Mouse (Mus musculus): ENCODE data around the gene Ksr2. TPM values are rescaled to one million over a fixed set of nuclear protein-coding genes. Genes with fewer than 3 reads are reported as not detected.

Gene Ksr2
- total RNA-seq, 2 experiments from 2014 or later, result 40.3 to 44.6 TPM

DNA sequence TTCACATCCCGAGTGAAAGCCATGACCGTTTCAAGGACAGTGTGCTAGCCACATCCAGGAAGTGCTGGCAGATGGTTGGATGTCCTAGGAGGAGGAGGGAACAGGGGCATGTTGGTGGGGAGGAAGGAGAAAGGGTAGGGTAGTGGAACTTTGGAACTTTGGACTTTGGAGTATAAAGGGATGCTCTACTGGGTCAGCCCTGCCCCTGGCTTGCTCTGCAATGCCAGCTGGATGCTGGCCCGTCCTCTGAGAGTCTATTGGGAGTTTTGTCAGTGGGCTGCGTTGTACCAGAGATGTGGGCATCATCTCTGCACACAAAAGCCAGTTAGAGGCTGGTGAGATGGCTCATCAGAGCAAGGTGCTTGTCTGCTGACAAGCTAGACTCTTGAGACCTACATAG is 107.4 kb downstream of the Ksr2 start:
- no peak overlapping the region for H3K4me3 ChIP-seq
- no peak for TF ChIP-seq CTCF (conservative IDR thresholded peaks at IDR 0.05)
- DNase-seq (ENCODE audit: low spot score in 2 of 2), result no peak
- H3K27ac ChIP-seq, result no peak overlapping the region

DNA sequence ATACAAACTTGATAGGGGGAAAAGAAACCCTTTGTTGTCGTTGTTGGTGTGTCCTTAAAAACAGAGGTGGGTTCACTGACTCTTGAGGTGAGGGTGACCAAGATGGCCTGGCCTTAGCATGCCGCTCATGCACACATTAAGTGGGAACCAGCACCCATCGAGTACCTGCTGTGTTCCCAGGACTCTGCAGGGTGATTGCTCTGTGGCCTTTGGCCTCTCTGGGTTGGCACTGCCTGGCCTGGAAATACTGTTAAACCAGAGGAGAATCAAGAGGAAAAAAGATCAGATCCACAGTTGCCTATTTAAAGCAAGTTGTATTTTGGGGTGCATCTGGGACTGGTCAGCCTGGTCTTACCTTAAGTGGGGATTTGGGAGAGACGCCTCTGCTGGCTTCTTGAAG is 107.9 kb downstream of the Ksr2 start:
- no peak for TF ChIP-seq CTCF (conservative IDR thresholded peaks at IDR 0.05)
- Histone ChIP-seq H3K27ac (no peak overlapping the region), H3K4me3 (no peak overlapping the region)
- no peak for DNase-seq (ENCODE audit: low spot score in 2 of 2)

GRCm38 (mm10) chr5:117522471-117522870 is 108.7 kb downstream of the Ksr2 start:
- no peak overlapping the region for H3K4me3 ChIP-seq
- TF ChIP-seq CTCF (conservative IDR thresholded peaks at IDR 0.05), result peak; percentile 62
- H3K27ac ChIP-seq, result no peak overlapping the region
- DNase-seq (ENCODE audit: low spot score in 2 of 2), result no peak

GRCm38 (mm10) chr5:117523010-117523409 is 109.2 kb downstream of the Ksr2 start:
- H3K27ac ChIP-seq, result no peak overlapping the region
- TF ChIP-seq CTCF (conservative IDR thresholded peaks at IDR 0.05), result no peak
- DNase-seq (ENCODE audit: low spot score in 2 of 2), result peak in 1 of 2 experiments; percentile 51
- H3K4me3 ChIP-seq, result no peak overlapping the region

DNA sequence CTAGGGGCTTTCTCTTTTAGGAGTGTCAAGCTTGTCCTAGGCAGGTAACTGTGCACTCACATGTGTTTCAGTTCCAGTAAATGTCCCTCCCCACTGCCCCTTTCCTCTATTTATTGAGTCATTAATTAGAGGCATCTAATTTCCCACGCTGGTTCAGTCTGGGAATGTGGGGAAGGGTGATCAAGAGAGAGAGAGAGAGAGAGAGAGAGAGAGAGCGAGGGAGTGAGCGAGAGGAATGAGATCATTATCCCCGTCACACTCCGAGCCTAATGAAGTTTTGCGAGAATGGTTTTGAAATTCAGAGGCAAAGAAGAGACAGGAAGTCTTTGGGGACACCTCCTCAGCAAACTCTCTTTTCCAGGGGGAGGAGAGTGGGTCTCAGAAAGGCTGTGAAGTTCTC is 117.2 kb downstream of the Ksr2 start:
- no peak for TF ChIP-seq CTCF (conservative IDR thresholded peaks at IDR 0.05)
- no peak overlapping the region for H3K27ac ChIP-seq
- DNase-seq (ENCODE audit: low spot score in 2 of 2), result no peak
- no peak overlapping the region for H3K4me3 ChIP-seq

- no peak for TF ChIP-seq CTCF (conservative IDR thresholded peaks at IDR 0.05)
- Histone ChIP-seq H3K4me3 (no peak overlapping the region), H3K27ac (no peak overlapping the region)
- no peak for DNase-seq (ENCODE audit: low spot score in 2 of 2)
These were observed 125.4 kb downstream of the Ksr2 start for GRCm38 (mm10) chr5:117539221-117539620.

DNA sequence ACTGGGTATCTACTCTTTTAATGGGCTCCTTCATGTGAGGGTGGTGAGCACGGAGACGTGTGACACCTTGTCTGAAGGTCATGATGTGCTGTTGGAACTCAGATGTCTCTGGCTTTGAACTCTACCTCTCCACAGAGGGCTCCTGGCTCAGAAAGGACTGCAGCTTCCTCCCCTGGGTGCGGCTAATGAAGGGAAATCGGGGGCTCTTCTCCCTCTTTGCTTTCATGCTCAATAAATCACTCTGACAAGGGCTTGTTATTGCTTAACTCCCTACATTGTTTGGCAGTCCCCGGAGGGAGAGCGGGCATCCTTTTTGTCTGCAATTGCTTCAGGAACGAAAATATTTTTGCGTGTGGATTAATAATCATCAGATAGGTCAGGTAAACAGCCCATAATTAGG is 127.9 kb downstream of the Ksr2 start:
- H3K4me3 ChIP-seq, result no peak overlapping the region
- TF ChIP-seq CTCF (conservative IDR thresholded peaks at IDR 0.05), result no peak
- DNase-seq (ENCODE audit: low spot score in 2 of 2), result no peak
- no peak overlapping the region for H3K27ac ChIP-seq

DNA sequence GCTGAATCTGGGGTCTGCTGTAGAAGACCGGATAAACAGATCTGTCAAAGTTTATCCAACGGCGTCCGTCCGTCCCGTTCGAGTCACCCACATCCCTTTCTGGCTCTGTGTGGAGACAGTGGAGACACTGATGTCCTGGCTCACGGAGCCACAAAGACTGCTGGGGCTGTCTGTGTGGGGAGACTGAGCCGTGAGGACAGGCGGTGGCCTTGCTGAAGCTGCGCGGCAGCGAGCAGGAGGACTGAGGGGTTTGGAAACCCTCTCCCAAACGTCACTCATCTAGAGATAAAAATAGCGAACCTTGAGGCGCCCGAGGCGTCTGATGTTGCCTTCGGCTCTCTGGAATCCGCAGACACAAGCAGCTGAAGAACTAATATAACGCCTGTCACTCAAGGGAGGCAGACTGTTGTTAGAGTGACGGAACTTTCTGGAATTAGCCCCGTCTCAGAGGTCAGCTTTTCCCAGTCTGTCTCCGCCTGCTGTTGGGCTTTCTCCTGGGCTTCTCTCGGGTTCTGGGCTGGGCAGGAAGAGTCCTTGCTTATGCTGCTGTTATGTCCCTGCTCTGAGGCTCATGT is 133.0 kb downstream of the Ksr2 start:
- Histone ChIP-seq H3K4me3 (no peak overlapping the region), H3K27ac (0 out of 2 replicates have a peak overlapping the region, but pooled peaks have one; percentile 23)
- no peak for DNase-seq (ENCODE audit: low spot score in 2 of 2)
- TF ChIP-seq CTCF (conservative IDR thresholded peaks at IDR 0.05), result no peak

- no peak overlapping the region for H3K4me3 ChIP-seq
- DNase-seq (ENCODE audit: low spot score in 2 of 2), result no peak
- H3K27ac ChIP-seq, result no peak overlapping the region
- no peak for TF ChIP-seq CTCF (conservative IDR thresholded peaks at IDR 0.05)
These were observed 137.2 kb downstream of the Ksr2 start for GRCm38 (mm10) chr5:117550992-117551391.

- DNase-seq (ENCODE audit: low spot score in 2 of 2), result no peak
- peak; percentile 44 for TF ChIP-seq CTCF (conservative IDR thresholded peaks at IDR 0.05)
- Histone ChIP-seq H3K27ac (no peak overlapping the region), H3K4me3 (no peak overlapping the region)
These were observed 138.3 kb downstream of the Ksr2 start for GRCm38 (mm10) chr5:117552096-117552495.

- DNase-seq (ENCODE audit: low spot score in 2 of 2), result no peak
- TF ChIP-seq CTCF (conservative IDR thresholded peaks at IDR 0.05), result no peak
- H3K4me3 ChIP-seq, result no peak overlapping the region
- no peak overlapping the region for H3K27ac ChIP-seq
These were observed 140.7 kb downstream of the Ksr2 start for GRCm38 (mm10) chr5:117554505-117554904.

- no peak for TF ChIP-seq CTCF (conservative IDR thresholded peaks at IDR 0.05)
- H3K27ac ChIP-seq, result no peak overlapping the region
- DNase-seq (ENCODE audit: low spot score in 2 of 2), result no peak
- H3K4me3 ChIP-seq, result no peak overlapping the region
These were observed 142.8 kb downstream of the Ksr2 start for GRCm38 (mm10) chr5:117556570-117556969.

DNA sequence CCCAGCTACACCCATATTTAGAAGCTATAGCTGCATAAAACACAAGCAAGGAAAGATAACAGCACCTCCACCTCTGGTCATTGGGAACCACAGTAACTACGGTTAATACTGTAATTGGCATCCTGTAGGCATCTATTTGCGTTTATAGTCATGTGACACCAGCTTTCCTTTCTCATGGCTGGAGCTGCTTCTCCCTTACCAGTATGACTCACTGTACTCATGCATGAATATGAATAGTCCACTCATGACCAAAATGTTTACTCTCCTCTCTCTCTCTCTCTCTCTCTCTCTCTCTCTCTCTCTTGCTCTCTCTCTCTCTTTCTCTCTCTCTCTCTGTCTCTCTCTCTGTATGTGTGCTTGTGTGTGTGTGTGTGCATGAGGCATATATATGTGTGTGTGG is 147.3 kb downstream of the Ksr2 start:
- Histone ChIP-seq H3K4me3 (no peak overlapping the region), H3K27ac (no peak overlapping the region)
- DNase-seq (ENCODE audit: low spot score in 2 of 2), result no peak
- TF ChIP-seq CTCF (conservative IDR thresholded peaks at IDR 0.05), result no peak

DNA sequence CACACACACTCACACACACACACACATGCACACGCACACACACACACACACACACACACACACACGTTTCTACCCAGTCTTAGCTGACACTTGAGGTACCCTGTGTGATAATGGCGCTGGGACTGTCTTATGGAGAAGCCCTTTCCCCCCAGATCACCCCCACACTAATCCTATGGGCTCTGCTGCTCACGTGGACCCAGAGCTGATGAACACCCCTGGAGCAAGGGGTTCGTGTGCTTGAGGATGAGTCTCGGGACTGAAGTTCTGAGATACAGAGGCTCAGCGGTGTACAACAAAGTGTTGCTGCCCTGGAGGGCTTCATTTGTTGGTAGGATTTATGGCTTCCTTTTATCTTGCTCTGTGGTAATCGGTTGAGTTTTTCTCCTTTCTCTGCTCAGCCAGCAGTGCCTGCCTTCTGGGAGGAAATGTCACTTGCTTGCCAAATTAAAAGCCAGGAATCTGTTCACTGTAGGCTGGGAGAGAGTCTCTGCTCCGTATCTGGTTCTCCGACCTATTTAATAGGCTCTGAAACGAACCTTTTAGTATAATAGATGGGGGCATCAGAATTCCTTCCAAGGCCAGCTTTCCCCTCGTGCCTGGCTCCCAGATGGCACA is 152.4 kb downstream of the Ksr2 start:
- DNase-seq (ENCODE audit: low spot score in 2 of 2), result peak; percentile 40 to 54
- no peak for TF ChIP-seq CTCF (conservative IDR thresholded peaks at IDR 0.05)
- Histone ChIP-seq H3K4me3 (no peak overlapping the region), H3K27ac (peak overlapping the region; percentile 91)
